ENCODE assay signal across 8 mouse cellular contexts in the genomic region with DNA sequence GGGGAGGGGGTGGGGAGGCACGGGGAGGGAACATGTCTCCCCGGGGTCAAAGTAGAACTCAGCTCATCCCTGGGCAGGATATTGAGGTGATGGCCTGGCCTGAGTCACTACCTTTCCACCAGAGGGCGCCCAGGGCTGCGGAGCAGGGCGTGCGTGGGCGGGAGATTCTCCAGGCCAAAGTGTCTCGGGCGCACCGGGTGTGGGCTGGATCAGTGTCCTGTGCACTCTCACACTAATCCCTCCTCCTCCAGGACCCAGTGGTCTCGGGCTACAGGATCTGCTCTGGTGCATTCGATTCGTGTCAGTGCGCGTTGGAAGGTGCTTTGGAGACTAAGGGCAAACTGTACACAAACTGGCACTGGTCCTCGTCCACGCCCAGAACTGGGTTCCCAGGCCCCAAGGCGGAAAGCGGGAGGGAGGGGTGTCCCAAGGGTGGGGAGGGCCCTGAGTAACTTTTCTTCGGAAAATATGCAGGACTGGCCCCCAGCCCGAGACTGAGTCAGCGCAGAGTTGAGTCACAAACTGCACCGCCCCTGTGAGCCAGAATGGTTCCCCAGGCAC. TPM values are rescaled to one million over a fixed set of nuclear protein-coding genes. Genes with fewer than 3 reads are reported as not detected.
DNase-seq lines count a peak whose midpoint lies in the region; ATAC-seq and TF ChIP-seq lines count a peak whose summit lies in the region.

No protein-coding gene starts in this region.

- peak overlapping the region; percentile 74 for H3K27ac ChIP-seq in forebrain, embryonic 10.5 days
- H3K27ac ChIP-seq in heart, embryonic 16.5 days (ENCODE audit: low read length): peak overlapping the region; percentile 37
- H3K27ac ChIP-seq in liver, embryonic 15.5 days (replicated peaks): peak overlapping the region; percentile 39
- no peak overlapping the region for H3K27ac ChIP-seq in neural tube, embryonic 11.5 days (ENCODE audit: low read depth, low read length)
- H3K27ac ChIP-seq in stomach, embryonic 15.5 days: peak overlapping the region; percentile 77

- H3K4me2 ChIP-seq in heart, embryonic 16.5 days (ENCODE audit: low read depth, low read length): peak overlapping the region; percentile 54
- peak overlapping the region; percentile 81 for H3K4me2 ChIP-seq in liver, embryonic 15.5 days
- H3K4me2 ChIP-seq in neural tube, embryonic 11.5 days (ENCODE audit: low read depth): peak overlapping the region; percentile 34
- peak overlapping the region; percentile 62 for H3K4me2 ChIP-seq in stomach, embryonic 15.5 days

- peak; percentile 71 for ATAC-seq in heart, embryonic 16.5 days (replicated peaks; ENCODE audit: extremely low read depth, insufficient read depth, low FRiP score)
- ATAC-seq in liver, embryonic 15.5 days (ENCODE audit: insufficient read depth): peak; percentile 65
- peak; percentile 2; the same call in 1 of the 2 replicates for ATAC-seq in neural tube, embryonic 11.5 days (ENCODE audit: insufficient read depth, low FRiP score, low TSS enrichment)
- ATAC-seq in stomach, embryonic 15.5 days (ENCODE audit: insufficient read depth, low FRiP score, low read depth): peak; percentile 67

- peak; percentile 77 for DNase-seq in c-Kit-positive CD71-positive TER-119-negative erythroid progenitor cells, embryonic 14.5 days (ENCODE audit: low read depth)
- peak; percentile 76 for DNase-seq in forebrain, embryonic 10.5 days (ENCODE audit: extremely low spot score, low spot score)
- peak; percentile 92 for DNase-seq in kidney, postnatal 25 days
- peak; percentile 78 for DNase-seq in neural tube, embryonic 11.5 days (ENCODE audit: low spot score)

- peak overlapping the region; percentile 73 for H3K4me3 ChIP-seq in E14TG2a.4 (replicated peaks; ENCODE audit: low read length)
- H3K4me3 ChIP-seq in forebrain, embryonic 10.5 days: peak overlapping the region; percentile 40
- H3K4me3 ChIP-seq in heart, embryonic 16.5 days (ENCODE audit: low read length): peak overlapping the region; percentile 9
- peak overlapping the region; percentile 49 for H3K4me3 ChIP-seq in liver, embryonic 15.5 days (replicated peaks)
- no peak overlapping the region for H3K4me3 ChIP-seq in neural tube, embryonic 11.5 days (ENCODE audit: low read depth, low read length)
- H3K4me3 ChIP-seq in stomach, embryonic 15.5 days (replicated peaks): peak overlapping the region; percentile 28

- peaks cover 37% of the 10 kb centered on the region for H3K27me3 ChIP-seq in E14TG2a.4 (ENCODE audit: insufficient read depth, low read length)
- H3K27me3 ChIP-seq in forebrain, embryonic 10.5 days (ENCODE audit: poor library complexity, severe bottlenecking): no peaks in the 10 kb centered on the region; the same call in 1 of the 2 replicates
- no peaks in the 10 kb centered on the region for H3K27me3 ChIP-seq in heart, embryonic 16.5 days (ENCODE audit: control insufficient read depth, insufficient read depth, low read length)
- peaks cover 9% of the 10 kb centered on the region; the same call in 1 of the 2 replicates for H3K27me3 ChIP-seq in liver, embryonic 15.5 days
- H3K27me3 ChIP-seq in neural tube, embryonic 11.5 days (ENCODE audit: control insufficient read depth, insufficient read depth, low read length): no peaks in the 10 kb centered on the region
- no peaks in the 10 kb centered on the region for H3K27me3 ChIP-seq in stomach, embryonic 15.5 days (replicated peaks)

- peaks cover 16% of the 10 kb centered on the region for H3K36me3 ChIP-seq in E14TG2a.4 (ENCODE audit: insufficient read depth, low read length)
- peaks cover 13% of the 10 kb centered on the region for H3K36me3 ChIP-seq in forebrain, embryonic 10.5 days (replicated peaks)
- H3K36me3 ChIP-seq in heart, embryonic 16.5 days (ENCODE audit: control insufficient read depth, insufficient read depth): peaks cover 30% of the 10 kb centered on the region
- peaks cover 12% of the 10 kb centered on the region for H3K36me3 ChIP-seq in liver, embryonic 15.5 days (replicated peaks)
- peaks cover 4% of the 10 kb centered on the region for H3K36me3 ChIP-seq in neural tube, embryonic 11.5 days (ENCODE audit: control insufficient read depth, insufficient read depth, low read length)
- peaks cover 29% of the 10 kb centered on the region for H3K36me3 ChIP-seq in stomach, embryonic 15.5 days

- peak overlapping the region; percentile 25 for H3K9ac ChIP-seq in heart, embryonic 16.5 days (ENCODE audit: low read length)
- peak overlapping the region; percentile 48 for H3K9ac ChIP-seq in liver, embryonic 15.5 days
- H3K9ac ChIP-seq in neural tube, embryonic 11.5 days (ENCODE audit: low read length): peak overlapping the region; percentile 35; the same call in 1 of the 2 replicates
- H3K9ac ChIP-seq in stomach, embryonic 15.5 days: no peak overlapping the region

- H3K9me3 ChIP-seq in E14TG2a.4 (ENCODE audit: low read length): no peaks in the 10 kb centered on the region
- no peaks in the 10 kb centered on the region for H3K9me3 ChIP-seq in forebrain, embryonic 10.5 days
- H3K9me3 ChIP-seq in heart, embryonic 16.5 days (replicated peaks; ENCODE audit: control insufficient read depth, low read length): no peaks in the 10 kb centered on the region
- H3K9me3 ChIP-seq in liver, embryonic 15.5 days (replicated peaks): no peaks in the 10 kb centered on the region; the same call in 1 of the 2 replicates
- no peaks in the 10 kb centered on the region for H3K9me3 ChIP-seq in neural tube, embryonic 11.5 days (ENCODE audit: control insufficient read depth, low read length)
- H3K9me3 ChIP-seq in stomach, embryonic 15.5 days: no peaks in the 10 kb centered on the region

- H3K4me1 ChIP-seq in E14TG2a.4 (replicated peaks; ENCODE audit: low read depth, low read length): peaks cover 75% of the 10 kb centered on the region
- peaks cover 35% of the 10 kb centered on the region for H3K4me1 ChIP-seq in forebrain, embryonic 10.5 days
- peaks cover 28% of the 10 kb centered on the region for H3K4me1 ChIP-seq in heart, embryonic 16.5 days (ENCODE audit: control insufficient read depth, insufficient read depth, low read length)
- peaks cover 88% of the 10 kb centered on the region for H3K4me1 ChIP-seq in liver, embryonic 15.5 days (replicated peaks)
- H3K4me1 ChIP-seq in neural tube, embryonic 11.5 days (ENCODE audit: control insufficient read depth, insufficient read depth, low read length): peaks cover 12% of the 10 kb centered on the region
- peaks cover 36% of the 10 kb centered on the region for H3K4me1 ChIP-seq in stomach, embryonic 15.5 days

- WGBS in forebrain, embryonic 10.5 days: 5% methylated on average over 23 of the region's 23 CpGs
- 2% methylated on average over 23 of the region's 23 CpGs for WGBS in heart, embryonic 16.5 days
- WGBS in liver, embryonic 15.5 days (ENCODE audit: insufficient replicate concordance): 2% methylated on average over 23 of the region's 23 CpGs
- 5% methylated on average over 23 of the region's 23 CpGs for WGBS in neural tube, embryonic 11.5 days
- 2% methylated on average over 23 of the region's 23 CpGs for WGBS in stomach, embryonic 15.5 days

- TF ChIP-seq CTCF in E14TG2a.4 (conservative IDR thresholded peaks at IDR 0.05; ENCODE audit: low read length): peak; percentile 59

RNA-seq across cellular contexts. Expression of gene Nop53, which starts 2.6 kb away (rescaled TPM):
- polyA plus RNA-seq in forebrain, embryonic 10.5 days (2016; fragmentation: Nextera tagmentation; extraction: Ambion mirVana): 171 and 179 TPM in 2 replicates
- 128 and 154 TPM in 2 replicates for polyA plus RNA-seq in heart, embryonic 16.5 days (2015; fragmentation: Nextera tagmentation; extraction: Ambion mirVana)
- polyA plus RNA-seq in liver, embryonic 15.5 days (2015; fragmentation: Nextera tagmentation; extraction: Ambion mirVana): 76.1 and 81.2 TPM in 2 replicates
- 176 and 182 TPM in 2 replicates for polyA plus RNA-seq in neural tube, embryonic 11.5 days (2014; fragmentation: Nextera tagmentation; extraction: Ambion mirVana)
- polyA plus RNA-seq in stomach, embryonic 15.5 days (2015; fragmentation: Nextera tagmentation; extraction: Ambion mirVana): 173 and 183 TPM in 2 replicates

RNA-seq across cellular contexts. Expression of gene Ehd2, which starts 18.9 kb away (rescaled TPM):
- polyA plus RNA-seq in forebrain, embryonic 10.5 days (2016; fragmentation: Nextera tagmentation; extraction: Ambion mirVana): 10.1 and 11.2 TPM in 2 replicates
- 61.8 and 66.7 TPM in 2 replicates for polyA plus RNA-seq in heart, embryonic 16.5 days (2015; fragmentation: Nextera tagmentation; extraction: Ambion mirVana)
- polyA plus RNA-seq in liver, embryonic 15.5 days (2015; fragmentation: Nextera tagmentation; extraction: Ambion mirVana): 4.1 and 4.6 TPM in 2 replicates
- polyA plus RNA-seq in neural tube, embryonic 11.5 days (2014; fragmentation: Nextera tagmentation; extraction: Ambion mirVana): 11.2 and 11.3 TPM in 2 replicates
- polyA plus RNA-seq in stomach, embryonic 15.5 days (2015; fragmentation: Nextera tagmentation; extraction: Ambion mirVana): 49.0 and 49.6 TPM in 2 replicates

RNA-seq across cellular contexts. Expression of gene Selenow, which starts 26.3 kb away (rescaled TPM):
- polyA plus RNA-seq in forebrain, embryonic 10.5 days (2016; fragmentation: Nextera tagmentation; extraction: Ambion mirVana): 828 and 843 TPM in 2 replicates
- 654 and 659 TPM in 2 replicates for polyA plus RNA-seq in heart, embryonic 16.5 days (2015; fragmentation: Nextera tagmentation; extraction: Ambion mirVana)
- 246 and 279 TPM in 2 replicates for polyA plus RNA-seq in liver, embryonic 15.5 days (2015; fragmentation: Nextera tagmentation; extraction: Ambion mirVana)
- 917 and 923 TPM in 2 replicates for polyA plus RNA-seq in neural tube, embryonic 11.5 days (2014; fragmentation: Nextera tagmentation; extraction: Ambion mirVana)
- 686 and 711 TPM in 2 replicates for polyA plus RNA-seq in stomach, embryonic 15.5 days (2015; fragmentation: Nextera tagmentation; extraction: Ambion mirVana)

Comparison
In these comparisons a context has a peak if more than half of its experiments do, and no peak if none do; other contexts are left out.
1. ATAC-seq: peak in every context shown above with its lines; median percentile 71 in heart, embryonic 16.5 days; 67 in stomach, embryonic 15.5 days; 65 in liver, embryonic 15.5 days; 2 in neural tube, embryonic 11.5 days.